Mouse (Mus musculus): ENCODE measurements around the gene Mgat4e. TPM values are rescaled to one million over a fixed set of nuclear protein-coding genes. Genes with fewer than 3 reads are reported as not detected.

The Mgat4e gene
- polyA plus RNA-seq, 1 experiment from 2014 or later = not detected

Other genes with a start within 250 kb of the Mgat4e start
- gene Ppfia4, start 216.8 kb downstream of the Mgat4e start, polyA plus RNA-seq (2015; fragmentation: Nextera tagmentation; extraction: Ambion mirVana) = 2.9 and 3.9 TPM in 2 replicates
- 77.6 and 80.7 TPM in 2 replicates for gene Tmem183a, start 187.7 kb downstream of the Mgat4e start, polyA plus RNA-seq (2015; fragmentation: Nextera tagmentation; extraction: Ambion mirVana)
- not detected in 2 replicates for gene 4933406M09Rik, start 163.7 kb downstream of the Mgat4e start, polyA plus RNA-seq (2015; fragmentation: Nextera tagmentation; extraction: Ambion mirVana)
- 42.5 and 43.9 TPM in 2 replicates for gene Cyb5r1, start 144.1 kb downstream of the Mgat4e start, polyA plus RNA-seq (2015; fragmentation: Nextera tagmentation; extraction: Ambion mirVana)
- 95.5 and 97.4 TPM in 2 replicates for gene Adipor1, start 134.3 kb downstream of the Mgat4e start, polyA plus RNA-seq (2015; fragmentation: Nextera tagmentation; extraction: Ambion mirVana)
- 26.8 and 27.5 TPM in 2 replicates for gene Klhl12, start 94.2 kb downstream of the Mgat4e start, polyA plus RNA-seq (2015; fragmentation: Nextera tagmentation; extraction: Ambion mirVana)
- gene Rabif, start 55.0 kb downstream of the Mgat4e start, polyA plus RNA-seq (2015; fragmentation: Nextera tagmentation; extraction: Ambion mirVana) = 37.3 and 39.2 TPM in 2 replicates
- 43.4 and 46.4 TPM in 2 replicates for gene Kdm5b, start 10.5 kb upstream of the Mgat4e start, polyA plus RNA-seq (2015; fragmentation: Nextera tagmentation; extraction: Ambion mirVana)
- 0.15 and 0.58 TPM in 2 replicates for gene Syt2, start 97.0 kb upstream of the Mgat4e start, polyA plus RNA-seq (2015; fragmentation: Nextera tagmentation; extraction: Ambion mirVana)

Measured in lung, embryonic 16.5 days (tissue).